Mouse (Mus musculus) ovary, postnatal 14 days (tissue): ENCODE results near the gene Nucb2.
A peak's percentile ranks its signal among the peaks of the same experiment; 100 is the strongest.

Source experiments
- DNase-seq: peaks from one replicate; pipeline ENCODE4 v3.0.0; 2022; ENCODE audit warnings: low spot score

Gene Nucb2

DNA sequence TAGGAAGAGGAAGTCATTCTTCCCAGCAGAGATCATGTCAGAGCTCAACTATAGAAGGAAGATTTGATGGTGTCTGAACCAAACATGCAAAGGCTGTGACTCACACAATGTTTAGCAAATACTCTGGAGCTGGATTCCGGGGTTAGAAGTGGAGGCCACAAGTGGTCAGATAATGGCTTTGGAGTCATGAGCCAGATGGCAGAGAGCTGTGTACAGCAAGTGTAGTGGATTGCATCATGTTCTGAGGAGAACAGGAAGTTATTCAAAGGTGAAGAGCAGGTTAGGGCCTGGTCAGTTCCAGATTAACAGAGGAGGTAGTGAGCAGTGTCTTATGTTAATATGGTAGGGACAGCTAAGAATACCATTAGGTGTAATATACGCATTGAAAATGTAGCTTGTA lies 20.4 kb downstream of the Nucb2 start:
- DNase-seq, result no peak

DNA sequence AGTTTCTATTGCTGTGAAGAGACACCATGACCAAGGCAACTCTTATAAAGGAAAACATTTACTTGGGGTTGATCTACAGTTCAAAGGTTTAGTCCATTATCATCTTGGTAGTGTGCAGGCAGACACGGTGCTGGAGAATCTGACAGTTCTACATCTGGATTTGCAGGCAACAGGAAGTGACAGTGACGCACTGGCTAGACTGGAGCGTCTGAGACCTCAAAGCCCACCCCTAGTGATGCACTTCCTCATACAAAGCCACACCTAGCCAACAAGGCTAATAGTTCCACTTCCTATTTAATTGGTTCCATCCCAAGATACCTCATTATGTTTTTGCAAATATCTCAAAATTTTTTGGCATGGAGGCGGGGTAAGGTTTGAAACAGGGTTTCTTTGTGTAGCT lies 25.6 kb downstream of the Nucb2 start:
- DNase-seq, result no peak

DNA sequence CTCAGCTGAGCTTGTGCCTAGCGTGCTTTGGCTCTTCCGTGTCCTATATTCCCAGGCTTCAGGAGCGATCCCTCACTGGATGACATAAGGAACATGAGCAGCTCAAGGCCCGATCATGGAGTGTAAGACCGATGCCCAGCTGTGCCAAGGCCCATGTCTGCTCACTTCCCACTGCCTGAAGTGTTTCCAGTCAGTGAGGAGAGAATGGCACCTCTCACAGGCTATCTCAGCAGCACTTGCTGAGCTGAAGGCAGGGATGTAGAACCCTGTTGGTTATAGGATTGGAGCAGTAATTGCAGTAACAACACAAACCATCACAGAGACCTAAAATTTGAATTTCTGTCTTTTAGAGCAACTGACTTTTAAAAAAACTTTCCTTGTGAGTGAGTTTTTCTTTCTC lies 26.3 kb downstream of the Nucb2 start:
- no peak for DNase-seq

DNA sequence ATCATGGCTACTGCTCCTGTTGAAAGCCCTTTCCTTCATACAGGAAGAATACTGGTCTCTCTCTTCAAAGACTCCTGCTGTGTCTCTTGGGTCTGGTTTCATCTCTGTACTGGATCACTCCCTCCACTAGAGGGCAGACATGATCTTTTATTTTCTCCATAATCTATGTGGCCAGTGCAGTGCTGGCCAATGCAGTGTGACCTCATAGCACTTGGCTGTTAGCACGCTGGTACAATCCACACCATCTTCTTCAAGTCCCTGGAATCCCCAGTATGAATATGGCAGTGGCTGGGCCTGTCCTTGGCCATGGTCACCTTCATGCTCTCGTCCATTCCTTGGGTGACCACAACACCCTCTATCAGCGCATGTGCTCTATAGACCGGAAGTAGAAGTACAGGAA lies 27.1 kb downstream of the Nucb2 start:
- peak; percentile 20 for DNase-seq

DNA sequence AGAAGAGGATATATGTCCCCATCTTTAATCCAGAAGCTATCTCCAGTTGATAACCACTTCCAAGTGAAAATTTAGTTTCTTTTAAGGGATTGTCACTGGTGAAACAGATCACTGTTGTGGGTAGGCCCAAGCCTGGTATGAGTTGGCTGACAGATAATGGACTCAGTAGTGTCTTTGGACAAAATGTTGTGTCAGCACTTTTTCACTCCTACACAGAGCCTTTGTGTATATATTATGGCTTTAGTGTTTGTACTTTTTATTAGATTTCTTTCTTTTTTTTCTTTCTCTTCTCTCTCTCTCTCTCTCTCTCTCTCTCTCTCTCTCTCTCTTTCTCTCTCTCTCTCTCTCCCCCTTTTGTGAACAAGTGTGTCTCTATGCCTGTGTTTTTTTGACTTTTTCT lies 52.7 kb downstream of the Nucb2 start:
- DNase-seq, result no peak

DNA sequence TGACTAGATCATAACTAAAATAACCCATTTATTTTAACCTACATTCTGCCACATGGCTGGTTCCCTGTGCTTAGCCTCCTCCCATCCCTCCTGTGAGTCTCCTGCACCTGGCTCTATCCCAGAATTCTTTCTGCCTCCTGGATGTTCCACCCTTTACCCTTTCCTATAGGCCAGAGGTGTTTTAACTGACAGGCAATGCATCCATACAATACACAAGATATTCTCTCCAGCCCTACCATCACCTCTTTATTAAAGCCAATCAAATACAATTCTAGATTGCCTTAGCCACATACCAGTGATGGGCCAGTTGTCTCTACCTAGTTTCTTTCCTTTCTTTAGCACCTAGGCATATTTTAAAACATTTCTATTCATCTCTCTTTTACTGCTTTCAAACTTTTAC lies 70.4 kb downstream of the Nucb2 start:
- DNase-seq, result no peak
